Mouse (Mus musculus): Measurements from ENCODE around the gene Stam2. TPM values are rescaled to one million over a fixed set of nuclear protein-coding genes. Genes with fewer than 3 reads are reported as not detected.

Gene Stam2
- polyA plus RNA-seq, 2 experiments from 2014 or later, result 41.5 to 43.7 TPM

GRCm38 (mm10) chr2:52720231-52721025 is 21.7 kb downstream of the Stam2 start:
- no peak for ATAC-seq

DNA sequence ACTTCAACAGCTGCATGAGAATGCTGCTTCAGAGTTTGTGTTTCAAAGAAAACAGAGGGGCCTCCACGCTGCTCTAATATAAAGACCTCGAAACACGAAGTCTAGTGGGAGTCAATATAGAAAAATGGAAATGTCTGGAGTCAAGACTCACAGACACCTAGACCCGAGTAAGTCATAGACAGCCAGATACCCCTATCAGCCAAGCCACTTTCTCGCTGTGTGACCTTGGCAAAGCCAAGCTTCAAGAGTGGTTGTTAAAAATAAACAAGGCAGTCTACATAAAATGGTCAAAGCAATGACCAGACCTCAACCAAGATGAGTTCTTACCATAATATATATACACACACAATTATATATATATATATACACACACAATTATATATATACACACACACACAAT is 25.0 kb downstream of the Stam2 start:
- ATAC-seq, result no peak

DNA sequence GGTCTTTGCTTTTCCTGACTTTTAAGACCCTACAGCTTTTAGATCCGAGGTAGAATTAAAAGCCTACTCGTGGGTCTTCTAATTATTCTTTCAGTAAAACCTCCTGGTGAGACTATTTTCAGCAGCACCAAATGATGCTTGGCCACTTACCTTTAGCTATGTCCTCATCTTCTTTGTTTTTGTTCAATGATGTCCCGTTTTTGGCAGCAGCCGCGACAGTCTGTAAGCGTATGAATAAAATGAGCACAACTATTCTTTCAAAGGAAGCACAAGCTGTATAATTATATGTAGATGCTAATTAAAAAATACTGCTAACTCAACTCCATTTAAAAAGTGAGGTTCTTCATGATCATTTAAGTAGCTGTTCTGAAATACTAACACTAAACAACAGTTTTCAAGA is 26.5 kb downstream of the Stam2 start:
- ATAC-seq, result no peak

DNA sequence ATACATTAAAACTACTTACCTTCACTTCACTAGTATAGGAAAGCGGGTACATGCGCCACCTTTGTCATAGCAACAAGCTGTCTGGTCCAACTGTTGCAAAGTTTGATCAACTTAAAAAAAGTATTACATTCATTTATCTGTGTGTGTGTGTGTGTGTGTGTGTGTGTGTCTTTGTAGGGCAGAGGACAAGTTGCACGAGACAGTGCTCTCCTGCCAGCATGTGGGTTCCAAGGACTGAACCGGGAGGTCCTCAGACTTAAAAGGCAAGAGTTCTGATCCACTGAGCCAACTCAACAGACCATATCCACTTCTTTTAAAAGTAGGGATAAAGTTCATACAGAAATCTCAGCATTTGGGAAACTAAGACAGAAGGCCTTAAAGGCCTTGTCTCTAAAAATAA is 28.0 kb downstream of the Stam2 start:
- no peak for ATAC-seq

GRCm38 (mm10) chr2:52710804-52711203 is 31.3 kb downstream of the Stam2 start:
- no peak for ATAC-seq

GRCm38 (mm10) chr2:52709417-52709816 is 32.7 kb downstream of the Stam2 start:
- ATAC-seq, result no peak

DNA sequence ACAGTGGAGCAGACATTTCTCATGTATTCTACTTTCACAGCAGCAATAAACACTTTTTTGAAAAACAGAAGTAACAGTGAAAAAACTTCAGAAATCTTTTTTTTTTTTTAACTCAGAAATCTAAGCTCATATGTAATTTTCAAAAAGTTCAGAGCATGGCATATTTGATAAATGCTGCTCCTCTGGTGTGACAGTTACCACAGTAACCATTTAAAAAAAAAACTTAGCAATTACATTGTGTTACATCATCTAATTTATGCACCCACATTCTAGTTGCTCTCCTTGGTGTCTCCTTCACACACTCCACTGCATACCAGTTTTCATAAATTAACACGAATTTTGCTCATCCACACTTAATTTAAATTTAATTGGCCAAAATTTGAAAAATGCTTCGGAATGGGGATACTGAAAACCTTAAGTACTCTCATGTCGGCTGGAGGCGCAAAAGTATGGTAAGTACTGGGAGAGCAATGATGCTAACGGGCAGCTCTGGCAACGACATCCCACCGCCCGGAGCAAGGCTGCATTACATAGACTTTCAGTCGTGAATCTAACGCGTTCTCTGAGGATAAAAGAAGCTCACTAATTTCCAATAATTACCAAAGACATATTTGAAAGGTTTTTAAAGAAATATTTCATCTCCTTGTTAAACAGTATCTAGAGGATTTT is 40.6 kb downstream of the Stam2 start:
- no peak for ATAC-seq

DNA sequence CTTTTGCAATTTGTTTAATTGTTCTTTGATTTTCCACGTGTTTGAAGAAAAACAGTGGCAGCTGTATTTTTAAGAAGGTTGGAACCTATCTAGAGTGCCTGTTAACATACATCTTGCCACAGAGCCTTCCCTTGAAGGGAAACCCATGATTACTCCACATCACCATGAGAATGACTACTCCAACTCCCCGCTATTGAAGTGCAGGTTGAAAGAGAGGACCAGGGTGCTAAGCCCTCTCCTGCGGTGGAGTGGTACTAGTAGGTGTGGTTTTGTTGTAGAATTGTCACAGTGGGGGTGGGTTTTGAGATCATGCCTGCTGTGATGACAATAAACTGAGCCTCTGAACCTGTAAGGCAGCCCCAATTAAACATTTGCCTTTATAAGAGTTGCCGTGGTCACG is 41.7 kb downstream of the Stam2 start:
- ATAC-seq, result no peak

GRCm38 (mm10) chr2:52694604-52695003 is 47.5 kb downstream of the Stam2 start:
- ATAC-seq, result no peak

GRCm38 (mm10) chr2:52691745-52692144 is 50.3 kb downstream of the Stam2 start:
- ATAC-seq, result no peak

GRCm38 (mm10) chr2:52686601-52687000 is 55.5 kb downstream of the Stam2 start:
- no peak for ATAC-seq

- no peak for ATAC-seq
These were observed 64.5 kb downstream of the Stam2 start for GRCm38 (mm10) chr2:52677589-52677988.

- no peak for ATAC-seq
These were observed 65.2 kb downstream of the Stam2 start for GRCm38 (mm10) chr2:52676913-52677303.

DNA sequence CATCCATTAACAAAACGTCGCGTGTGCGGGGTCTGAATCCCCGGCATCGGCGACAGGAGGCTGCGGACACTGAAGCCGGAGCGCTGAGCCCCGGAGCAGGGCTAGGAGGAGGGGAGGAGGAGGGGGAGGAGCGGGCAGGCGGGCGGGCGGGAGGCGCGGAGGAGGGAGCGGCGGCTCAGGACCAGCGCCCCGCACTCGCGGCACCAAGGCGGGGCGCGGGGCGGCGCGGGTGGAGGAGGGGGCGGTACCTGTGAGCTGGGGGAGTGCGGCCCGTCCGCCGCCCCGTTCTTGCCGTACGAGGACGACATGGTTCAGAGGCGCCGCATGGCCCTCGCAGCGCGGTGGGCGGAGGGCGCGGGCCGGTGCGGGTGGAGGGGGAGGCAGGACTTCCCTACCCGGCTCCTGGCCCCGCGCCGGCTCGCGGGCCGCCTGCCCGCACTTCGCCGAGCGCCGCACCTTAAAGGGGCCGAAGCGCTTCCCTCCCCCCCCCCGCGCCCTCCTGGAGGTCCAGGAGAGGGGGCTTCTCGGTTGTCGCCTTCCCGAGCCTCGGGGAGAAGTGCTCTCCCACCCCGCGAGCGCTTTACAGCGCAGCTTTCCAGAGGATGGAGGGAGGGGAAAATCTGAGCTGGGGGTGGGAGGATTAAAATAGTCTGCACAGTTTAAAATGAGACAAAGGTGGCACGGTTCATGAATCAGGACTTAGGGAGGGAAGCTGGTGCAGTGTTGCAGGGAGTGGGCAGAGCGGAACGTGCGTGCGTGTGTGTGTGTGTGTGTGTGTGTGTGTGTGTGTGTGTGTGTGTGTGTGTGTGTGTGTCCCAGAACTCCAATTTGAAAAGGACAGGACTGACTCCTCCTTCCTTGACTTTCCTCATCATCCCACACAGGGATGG is 65.8 kb downstream of the Stam2 start, which contains the start of gene Cacnb4:
Gene Cacnb4 (minus strand): TSS at position 809 of the 890 bp plus-strand sequence.
- peak; percentile 36 for ATAC-seq

- no peak for ATAC-seq
These were observed 66.6 kb downstream of the Stam2 start for GRCm38 (mm10) chr2:52675278-52675987.

DNA sequence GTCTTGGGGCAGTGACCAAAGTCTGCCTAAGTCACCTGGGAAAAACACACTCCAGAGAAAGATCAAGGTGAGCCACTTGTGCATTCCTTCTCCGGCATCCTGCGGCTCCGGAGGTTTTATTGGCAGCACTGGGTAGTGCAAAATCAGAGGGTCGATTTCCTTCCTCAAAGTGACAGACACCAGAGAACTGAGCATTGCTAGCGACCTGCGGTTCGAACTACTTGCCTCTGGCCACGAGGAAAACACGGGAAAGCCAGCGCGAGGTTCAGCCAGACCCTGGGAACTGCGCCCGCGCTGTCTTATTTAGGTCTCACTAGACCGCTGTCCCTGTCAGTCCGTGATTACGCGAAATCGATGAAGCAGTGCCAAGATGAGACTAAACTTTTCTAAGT is 67.2 kb downstream of the Stam2 start:
- no peak for ATAC-seq

DNA sequence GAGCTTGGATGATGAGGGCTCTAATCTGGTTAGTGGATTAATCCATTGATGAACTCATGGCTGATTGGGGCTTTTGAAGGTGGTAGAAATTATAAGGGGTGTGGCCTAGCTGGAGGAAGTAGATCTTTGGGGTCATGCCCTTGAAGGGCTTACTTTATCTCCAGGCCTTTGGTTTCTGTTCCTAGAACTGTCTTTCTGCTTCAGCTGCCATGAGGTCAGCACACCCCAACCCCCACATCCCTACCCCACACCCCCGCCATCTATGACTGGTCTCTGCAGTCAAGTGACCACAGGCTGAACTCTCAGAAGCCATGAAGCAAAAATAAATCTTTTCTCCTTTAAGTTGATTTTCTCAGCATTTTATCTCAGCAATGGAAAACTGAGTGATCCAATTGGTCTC is 68.9 kb downstream of the Stam2 start:
- no peak for ATAC-seq

GRCm38 (mm10) chr2:52670733-52671132 is 71.3 kb downstream of the Stam2 start:
- ATAC-seq, result no peak

DNA sequence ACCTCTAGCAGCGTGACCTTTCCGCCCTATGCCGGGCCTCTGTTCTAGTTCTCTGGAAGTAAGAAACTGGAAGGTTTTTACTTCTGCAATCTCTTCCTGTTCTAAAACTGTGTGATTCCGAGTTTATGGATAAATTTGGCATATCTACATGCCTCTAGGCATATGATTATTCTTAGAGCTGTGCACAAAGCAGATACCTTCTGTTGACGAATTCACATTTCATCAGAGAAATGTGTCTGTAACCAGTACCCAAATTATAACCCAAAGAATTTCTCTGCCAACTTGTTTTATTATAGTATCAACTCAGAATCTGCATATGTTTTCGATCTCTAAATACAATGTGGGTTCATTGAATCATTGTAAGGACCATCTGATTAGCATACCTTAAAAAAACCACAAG is 73.6 kb downstream of the Stam2 start:
- no peak for ATAC-seq

DNA sequence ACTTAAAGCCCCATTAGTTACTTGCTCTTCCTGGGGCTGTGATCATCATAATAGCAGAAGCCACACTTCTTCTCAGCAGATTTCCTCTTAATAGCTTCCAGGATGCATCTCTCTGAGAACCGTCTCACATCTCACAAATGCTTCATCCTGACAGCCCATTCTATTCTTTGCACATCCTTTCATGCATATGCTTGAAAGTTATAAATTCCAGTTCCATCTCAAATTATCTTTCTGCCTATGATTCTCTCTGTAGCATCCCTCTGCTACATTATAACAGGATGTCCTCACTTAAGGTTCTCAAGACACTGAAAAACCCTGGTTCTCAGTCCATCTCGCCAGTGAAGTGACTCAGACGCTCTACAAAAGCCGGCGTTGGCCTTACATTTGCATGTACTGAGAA is 85.4 kb downstream of the Stam2 start:
- ATAC-seq, result no peak

DNA sequence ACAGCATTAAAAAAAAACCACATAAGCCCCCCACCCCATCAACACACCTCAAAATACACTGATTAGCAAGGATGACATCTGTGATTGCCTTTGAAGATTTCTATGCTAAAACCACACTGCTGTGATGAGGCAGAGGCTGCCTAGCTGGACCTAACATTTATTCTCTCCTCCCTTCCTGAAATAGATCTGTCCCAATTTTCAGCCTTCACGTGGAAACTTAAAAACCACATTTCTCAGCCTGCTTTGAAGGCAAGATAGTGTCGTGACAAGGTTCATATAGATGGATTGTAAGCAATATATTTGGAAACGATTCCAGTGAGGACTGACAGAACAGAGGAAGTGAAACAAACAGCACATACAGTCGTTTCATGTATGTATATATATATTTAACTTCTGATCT is 87.5 kb downstream of the Stam2 start:
- ATAC-seq, result no peak

- no peak for ATAC-seq
These were observed 90.5 kb downstream of the Stam2 start for GRCm38 (mm10) chr2:52651547-52651946.

Data from activated CD4-positive, CD25-positive, alpha-beta regulatory T cell, adult 4 months (primary cell).